Mouse (Mus musculus) brain, embryonic 14.5 days (tissue): Measurements from ENCODE around the gene Fstl4.

ENCODE experiments used
- CTCF ChIP-seq: fragments of 200-500 bp; IDR thresholded peaks from 2 replicates; pipeline ENCODE4 v1.5.1; 2012; ENCODE audit warnings: inconsistent platforms, mild to moderate bottlenecking, moderate library complexity, borderline replicate concordance; ENCODE audit not compliant: insufficient read depth, insufficient read length; ENCODE audit errors: extremely low read depth
- POLR2A ChIP-seq: fragments of 200-500 bp; IDR thresholded peaks from 2 replicates; pipeline ENCODE4 v1.6.1; 2012; ENCODE audit warnings: mild to moderate bottlenecking, inconsistent platforms, borderline replicate concordance; ENCODE audit not compliant: poor library complexity, insufficient read depth, insufficient read length, severe bottlenecking; ENCODE audit errors: extremely low read depth

- TF ChIP-seq CTCF (no peak), POLR2A (no peak)
These were observed 344.4 kb downstream of the Fstl4 start for GRCm38 (mm10) chr11:53108798-53109197.
